Mouse (Mus musculus) B cell, adult 67 days (primary cell): ENCODE results near the gene Cog3. TPM values are rescaled to one million over a fixed set of nuclear protein-coding genes. Genes with fewer than 3 reads are reported as not detected.

ENCODE experiments used
- total RNA-seq, 2 experiments: library from RNA; stranded (reverse); gene quantifications; 4 replicates each; pipeline ENCODE4 v1.2.4; 2023

Cog3 gene
- total RNA-seq = 10 to 100 TPM; 38.5 to 40.5 TPM

GRCm38 (mm10) chr14:75753991-75754817 lies at the start of gene Cog3:
Cog3 (minus strand) TSS chr14:75754517.

GRCm38 (mm10) chr14:75786868-75787793 lies 32.8 kb upstream of the Cog3 start, which contains the start of gene Slc25a30:
Slc25a30 (minus strand) TSS chr14:75787037.

Other genes starting within 250 kb of the Cog3 start
- gene Spert, start 161.4 kb downstream of the Cog3 start, total RNA-seq = not detected
- not detected for gene Erich6b, start 112.3 kb downstream of the Cog3 start, total RNA-seq
- gene Slc25a30, start 32.5 kb upstream of the Cog3 start, total RNA-seq = 10 to 100 TPM; 33.1 to 35.7 TPM
- gene Tpt1, start 90.6 kb upstream of the Cog3 start, total RNA-seq = 1,000 to 10,000 TPM; 5,474 to 5,540 TPM
- gene Kctd4, start 200.5 kb upstream of the Cog3 start, total RNA-seq = not detected